In the genomic region with DNA sequence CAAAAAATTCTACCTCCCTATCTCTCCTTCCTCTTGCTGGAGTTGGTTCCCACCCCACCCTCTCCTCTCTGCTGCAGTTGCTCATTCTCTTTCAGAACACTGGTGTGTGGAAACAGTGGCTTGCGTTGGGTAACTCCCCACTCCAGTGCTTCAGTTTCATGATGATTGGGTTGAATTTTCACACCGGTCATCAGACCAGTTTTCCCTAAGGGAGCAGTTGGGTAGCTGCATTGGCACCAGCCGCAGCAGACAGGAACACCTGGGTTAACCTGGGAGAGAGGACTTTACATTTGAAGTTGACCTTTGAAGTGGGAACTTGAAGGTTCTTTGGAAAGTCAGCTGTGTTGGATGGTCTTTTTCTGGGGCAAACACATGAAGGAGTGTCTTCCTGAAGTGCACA, we compare ENCODE assay signal across 20 mouse cellular contexts.
"Had no signal": no experiment of that assay in that cellular context is flagged by ENCODE, and none has a peak within 500 bp of the region (broad histone marks: within the 10 kb centered on the region; RNA-seq: fewer than 3 reads in every experiment).

No protein-coding gene starts in this region.

- H3K36me3 ChIP-seq: kidney, embryonic 15.5 days; liver, embryonic 13.5 days; lung, embryonic 15.5 days; midbrain, embryonic 10.5 days; midbrain, embryonic 13.5 days; neural tube, embryonic 13.5 days; stomach, embryonic 15.5 days had no signal

- H3K4me3 ChIP-seq: kidney, embryonic 15.5 days; left cerebral cortex, adult 2 months; liver, embryonic 13.5 days; lung, embryonic 15.5 days; megakaryocyte, embryonic 14.5 days; midbrain, embryonic 10.5 days; midbrain, embryonic 13.5 days; myocyte; neural tube, embryonic 13.5 days; stomach, embryonic 15.5 days had no signal

- H3K9ac ChIP-seq: kidney, embryonic 15.5 days; liver, embryonic 13.5 days; lung, embryonic 15.5 days; midbrain, embryonic 13.5 days; neural tube, embryonic 13.5 days; stomach, embryonic 15.5 days had no signal

- H3K9me3 ChIP-seq: kidney, embryonic 15.5 days; liver, embryonic 13.5 days; lung, embryonic 15.5 days; midbrain, embryonic 10.5 days; midbrain, embryonic 13.5 days; neural tube, embryonic 13.5 days; stomach, embryonic 15.5 days had no signal

- DNase-seq: kidney, adult 11 months; kidney, adult 8-10 months; kidney, postnatal 10 days; kidney, postnatal 36 days; layer of hippocampus, postnatal 36 days; liver, embryonic 13.5 days; retina, postnatal 1 day; right cerebral cortex, postnatal 25 days; spleen, adult 18-20 months; thymus, postnatal 36 days had no signal

- H3K4me2 ChIP-seq: kidney, embryonic 15.5 days; liver, embryonic 13.5 days; lung, embryonic 15.5 days; midbrain, embryonic 13.5 days; neural tube, embryonic 13.5 days; stomach, embryonic 15.5 days had no signal

- ATAC-seq: midbrain, embryonic 13.5 days; midbrain, embryonic 16.5 days had no signal

- H3K27me3 ChIP-seq: kidney, embryonic 15.5 days; liver, embryonic 13.5 days; lung, embryonic 15.5 days; megakaryocyte, embryonic 14.5 days; midbrain, embryonic 13.5 days; neural tube, embryonic 13.5 days; stomach, embryonic 15.5 days had no signal

- H3K27ac ChIP-seq: kidney, embryonic 15.5 days; left cerebral cortex, adult 2 months; liver, embryonic 13.5 days; lung, embryonic 15.5 days; midbrain, embryonic 10.5 days; midbrain, embryonic 13.5 days; neural tube, embryonic 13.5 days; stomach, embryonic 15.5 days had no signal

- H3K4me1 ChIP-seq: kidney, embryonic 15.5 days; liver, embryonic 13.5 days; megakaryocyte, embryonic 14.5 days; midbrain, embryonic 10.5 days; midbrain, embryonic 13.5 days; neural tube, embryonic 13.5 days; stomach, embryonic 15.5 days had no signal
